Mouse (Mus musculus) G1E (cell line): ENCODE data around the gene Erc2. TPM values are rescaled to one million over a fixed set of nuclear protein-coding genes. Genes with fewer than 3 reads are reported as not detected.

Experiments used
- ATAC-seq: 2 replicates; pipeline ENCODE4 v1.8.0; 2016; ENCODE audit warnings: mild to moderate bottlenecking; ENCODE audit not compliant: insufficient number of reproducible peaks, poor library complexity, low FRiP score, severe bottlenecking; ENCODE audit errors: extremely low read depth
- DNase-seq: peaks from one replicate; pipeline ENCODE4 v3.0.0; 2012; ENCODE audit warnings: low spot score
- H3K27me3 ChIP-seq: 2 replicates; pipeline ENCODE4 v1.6.1; 2012; ENCODE audit warnings: mild to moderate bottlenecking, low read length, inconsistent platforms; ENCODE audit not compliant: insufficient read depth
- H3K36me3 ChIP-seq: replicated peaks from 2 replicates; pipeline ENCODE3; 2012; ENCODE audit warnings: mild to moderate bottlenecking, inconsistent platforms
- H3K4me1 ChIP-seq: 2 replicates; pipeline ENCODE4 v1.6.1; 2012; ENCODE audit warnings: low read depth, low read length, inconsistent platforms, mixed read lengths; ENCODE audit not compliant: insufficient read depth
- H3K4me3 ChIP-seq: 2 replicates; pipeline ENCODE4 v1.5.1; 2012; ENCODE audit warnings: low read depth, mild to moderate bottlenecking, inconsistent platforms, low read length, moderate library complexity, mixed read lengths
- H3K9me3 ChIP-seq: replicated peaks from 2 replicates; pipeline ENCODE4 v1.6.1; 2012; ENCODE audit warnings: inconsistent platforms
- CTCF ChIP-seq: IDR thresholded peaks from 2 replicates; pipeline ENCODE4 v1.5.1; 2012; ENCODE audit warnings: low read depth, low read length, inconsistent platforms, mixed read lengths
- GATA1 ChIP-seq: IDR thresholded peaks from 2 replicates; pipeline ENCODE4 v1.6.1; 2012; ENCODE audit warnings: borderline replicate concordance, low read length, inconsistent platforms, mixed read lengths
- GATA2 ChIP-seq: IDR thresholded peaks from 2 replicates; pipeline ENCODE4 v1.6.1; 2012; ENCODE audit warnings: low read depth, low read length, inconsistent platforms, borderline replicate concordance
- POLR2AphosphoS5 ChIP-seq: IDR thresholded peaks from 2 replicates; pipeline ENCODE4 v1.6.1; 2012; ENCODE audit warnings: low read depth, low read length, inconsistent platforms; ENCODE audit not compliant: insufficient replicate concordance
- TAL1 ChIP-seq: conservative IDR thresholded peaks from 2 replicates; pipeline ENCODE4 v1.6.1; 2012; ENCODE audit warnings: low read depth, low read length, inconsistent platforms, mixed read lengths
- polyA plus RNA-seq: library from polyadenylated mRNA; stranded (reverse); fragments of >175 nt; gene quantifications from 2 replicates; pipeline ENCODE4 v1.2.3, GENCODE M21; 2012
- total RNA-seq, 2 experiments: library from RNA; stranded (forward) in 1 of 2; stranded (reverse) in 1 of 2; fragments of 200-1000 nt in 1 of 2; fragments of >200 nt in 1 of 2; fragmentation: Nextera tagmentation in 1 of 2; gene quantifications; 2 replicates each; pipeline ENCODE4 v1.2.3; 2014 to 2017

Erc2 gene
- total and polyA plus RNA-seq, 3 experiments: 0.49 TPM; not detected in 2

GRCm38 (mm10) chr14:28480866-28481265, 858.6 kb downstream of the Erc2 start:
- no peaks in the 10 kb centered on the region for H3K36me3 ChIP-seq
- H3K4me1 ChIP-seq: no peaks in the 10 kb centered on the region
- H3K27me3 ChIP-seq: no peaks in the 10 kb centered on the region
- DNase-seq (no peak), ATAC-seq (no peak)
- no peak for TF ChIP-seq POLR2AphosphoS5
- peaks cover 5% of the 10 kb centered on the region; the same call in 1 of the 2 replicates for H3K9me3 ChIP-seq
- no peak overlapping the region for H3K4me3 ChIP-seq

GRCm38 (mm10) chr14:28493806-28494205, 871.6 kb downstream of the Erc2 start:
- Histone ChIP-seq H3K4me1 (no peaks in the 10 kb centered on the region), H3K27me3 (no peaks in the 10 kb centered on the region), H3K4me3 (no peak overlapping the region), H3K36me3 (no peaks in the 10 kb centered on the region), H3K9me3 (peaks cover 18% of the 10 kb centered on the region)
- TF ChIP-seq GATA2 (no peak), POLR2AphosphoS5 (no peak), GATA1 (no peak), CTCF (no peak), TAL1 (no peak)
- ATAC-seq (no peak), DNase-seq (no peak)

- H3K36me3 ChIP-seq: no peaks in the 10 kb centered on the region
- TF ChIP-seq GATA1: no peak
- TF ChIP-seq GATA2: no peak
- TF ChIP-seq POLR2AphosphoS5: no peak
- TF ChIP-seq TAL1: no peak
Measured at GRCm38 (mm10) chr14:28494273-28494672, 872.0 kb downstream of the Erc2 start.

GRCm38 (mm10) chr14:28501216-28501878, 879.1 kb downstream of the Erc2 start:
- H3K4me1 ChIP-seq: no peaks in the 10 kb centered on the region
- peaks cover 60% of the 10 kb centered on the region for H3K9me3 ChIP-seq
- no peak for TF ChIP-seq POLR2AphosphoS5
- no peak for TF ChIP-seq TAL1
- no peak for TF ChIP-seq GATA2
- TF ChIP-seq GATA1: no peak
- TF ChIP-seq CTCF: no peak
- DNase-seq (no peak), ATAC-seq (no peak)
- H3K27me3 ChIP-seq: no peaks in the 10 kb centered on the region
- H3K4me3 ChIP-seq: no peak overlapping the region
- H3K36me3 ChIP-seq: no peaks in the 10 kb centered on the region

More at GRCm38 (mm10) chr14:28494273-28494672, 872.0 kb downstream of the Erc2 start:
- DNase-seq (no peak), ATAC-seq (no peak)
- Histone ChIP-seq H3K4me3 (no peak overlapping the region), H3K4me1 (no peaks in the 10 kb centered on the region), H3K9me3 (peaks cover 18% of the 10 kb centered on the region), H3K27me3 (no peaks in the 10 kb centered on the region)

GRCm38 (mm10) chr14:28503276-28503675, 881.0 kb downstream of the Erc2 start:
- Histone ChIP-seq H3K27me3 (no peaks in the 10 kb centered on the region), H3K9me3 (peaks cover 74% of the 10 kb centered on the region)
- no peak for TF ChIP-seq GATA1
- TF ChIP-seq POLR2AphosphoS5: no peak
- no peak for TF ChIP-seq GATA2
- TF ChIP-seq TAL1: no peak
- TF ChIP-seq CTCF: no peak

GRCm38 (mm10) chr14:28504101-28505050, 882.1 kb downstream of the Erc2 start, which contains the start of gene Wnt5a:
Gene Wnt5a (plus strand): TSS chr14:28504750.
- Histone ChIP-seq H3K4me1 (no peaks in the 10 kb centered on the region), H3K36me3 (no peaks in the 10 kb centered on the region), H3K27me3 (no peaks in the 10 kb centered on the region), H3K4me3 (no peak within 1 kb of the TSS), H3K9me3 (peaks cover 82% of the 10 kb centered on the region)
- no peak for TF ChIP-seq GATA1
- TF ChIP-seq CTCF: no peak
- TF ChIP-seq GATA2: no peak
- no peak for TF ChIP-seq TAL1
- no peak for TF ChIP-seq POLR2AphosphoS5
- ATAC-seq (no peak), DNase-seq (no peak)

More at GRCm38 (mm10) chr14:28503276-28503675, 881.0 kb downstream of the Erc2 start:
- Histone ChIP-seq H3K4me1 (no peaks in the 10 kb centered on the region), H3K36me3 (no peaks in the 10 kb centered on the region), H3K4me3 (no peak overlapping the region)
- ATAC-seq: no peak
- DNase-seq: no peak
